Mouse (Mus musculus): ENCODE data around the gene Tll1.

The Tll1 gene

DNA sequence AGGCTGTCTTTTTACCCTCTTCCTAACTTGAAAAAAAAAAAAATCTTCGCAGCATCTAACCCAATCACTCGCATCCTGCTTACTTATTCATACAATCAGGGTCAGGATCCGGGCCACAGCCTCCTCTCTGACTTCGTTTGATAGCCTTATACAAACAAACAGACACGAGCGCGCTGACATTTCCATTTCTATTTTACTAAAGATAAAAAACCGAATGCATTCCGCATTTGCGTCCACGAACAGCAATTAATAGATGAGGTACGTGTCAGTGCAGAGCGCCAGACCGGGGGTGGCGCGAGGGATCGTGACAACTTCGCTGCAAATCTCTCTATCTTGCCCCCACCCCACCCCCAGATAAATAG is at the start of gene Tll1:
Gene Tll1 (minus strand): TSS at position 248 of the 362 bp plus-strand sequence.
- peak; percentile 18 for DNase-seq

GRCm38 (mm10) chr8:64238645-64239044 is 32.6 kb upstream of the Tll1 start:
- DNase-seq = no peak

DNA sequence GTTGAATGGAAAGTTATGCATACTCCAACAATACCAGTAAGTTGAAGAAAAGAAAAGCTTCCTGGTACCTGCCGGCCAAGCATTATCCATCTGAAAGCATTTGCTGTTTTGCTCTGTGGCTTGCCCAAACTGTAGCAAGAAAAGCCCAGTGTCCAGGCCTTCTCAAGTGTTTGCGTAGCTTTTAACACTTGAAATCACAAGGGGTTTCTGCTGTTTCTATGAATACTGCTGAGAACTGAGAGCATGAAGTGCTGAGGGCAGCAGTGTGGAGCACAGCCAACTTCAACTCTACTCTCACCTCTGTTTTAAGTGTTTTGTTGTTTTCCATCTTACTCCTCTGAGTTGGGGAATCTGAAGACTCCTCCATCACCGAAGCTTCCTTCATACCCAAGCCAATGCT is 15.5 kb upstream of the Tll1 start:
- DNase-seq = no peak

- no peak for DNase-seq
Observed at GRCm38 (mm10) chr8:64217644-64218043, 11.6 kb upstream of the Tll1 start.

- no peak for DNase-seq
Observed at GRCm38 (mm10) chr8:64216252-64216651, 10.2 kb upstream of the Tll1 start.

- no peak for DNase-seq
Observed at GRCm38 (mm10) chr8:64215374-64215773, 9.3 kb upstream of the Tll1 start.

GRCm38 (mm10) chr8:64214906-64215305 is 8.8 kb upstream of the Tll1 start:
- no peak for DNase-seq

GRCm38 (mm10) chr8:64206411-64206861 is 365 bp upstream of the Tll1 start:
- DNase-seq = peak; percentile 25

- peak; percentile 34 for DNase-seq
Observed at GRCm38 (mm10) chr8:64205321-64206023, 599 bp downstream of the Tll1 start.

DNA sequence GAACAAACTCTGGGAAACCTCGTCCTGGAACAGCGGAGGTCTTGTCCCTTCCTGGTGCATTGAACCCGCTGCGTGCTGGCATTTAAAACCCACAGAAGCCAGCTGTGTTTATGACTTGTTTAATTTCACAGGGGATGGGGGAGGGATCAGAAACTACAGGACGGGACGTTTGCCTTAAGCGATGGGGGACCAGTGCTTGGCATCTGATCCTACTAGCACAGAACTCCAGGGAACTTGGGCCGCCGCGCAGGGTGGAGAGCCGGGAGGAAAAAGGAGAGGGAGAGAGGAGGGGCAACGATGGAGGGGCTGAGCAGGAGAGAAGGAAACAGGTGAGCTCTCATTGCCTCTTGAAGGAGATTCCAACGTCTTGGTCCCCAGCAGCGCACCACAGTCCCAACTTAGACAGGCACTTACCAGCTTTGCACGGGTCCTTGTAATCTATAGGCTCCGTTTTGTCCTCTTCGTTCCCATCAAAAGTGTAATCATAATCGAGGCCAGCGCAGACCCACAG is 1.2 kb downstream of the Tll1 start:
- no peak for DNase-seq

GRCm38 (mm10) chr8:64204167-64204566 is 1.9 kb downstream of the Tll1 start:
- DNase-seq = peak; percentile 38

- no peak for DNase-seq
Observed at GRCm38 (mm10) chr8:64198326-64198725, 7.7 kb downstream of the Tll1 start.

GRCm38 (mm10) chr8:64193421-64193820 is 12.7 kb downstream of the Tll1 start:
- DNase-seq = no peak

DNA sequence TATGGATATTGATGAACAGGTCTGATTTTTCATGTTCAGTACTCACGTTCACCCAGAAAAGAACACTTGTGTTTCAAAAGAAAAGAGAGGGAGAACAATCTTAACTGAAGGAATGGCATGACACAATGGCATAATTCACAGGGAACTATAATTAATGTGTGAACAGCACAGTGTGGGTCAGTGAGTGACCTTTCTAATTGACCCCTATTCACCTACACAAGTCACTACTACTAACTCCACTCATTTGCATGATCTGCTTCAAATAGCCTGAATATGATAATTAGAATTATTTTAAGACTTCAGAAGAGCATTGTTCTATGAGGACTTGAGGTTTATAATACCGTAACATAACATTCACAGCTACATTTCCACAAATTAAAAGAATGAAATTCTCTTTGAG is 18.2 kb downstream of the Tll1 start:
- DNase-seq = no peak

GRCm38 (mm10) chr8:64176931-64177330 is 29.1 kb downstream of the Tll1 start:
- DNase-seq = no peak

GRCm38 (mm10) chr8:64174916-64175315 is 31.2 kb downstream of the Tll1 start:
- no peak for DNase-seq

DNA sequence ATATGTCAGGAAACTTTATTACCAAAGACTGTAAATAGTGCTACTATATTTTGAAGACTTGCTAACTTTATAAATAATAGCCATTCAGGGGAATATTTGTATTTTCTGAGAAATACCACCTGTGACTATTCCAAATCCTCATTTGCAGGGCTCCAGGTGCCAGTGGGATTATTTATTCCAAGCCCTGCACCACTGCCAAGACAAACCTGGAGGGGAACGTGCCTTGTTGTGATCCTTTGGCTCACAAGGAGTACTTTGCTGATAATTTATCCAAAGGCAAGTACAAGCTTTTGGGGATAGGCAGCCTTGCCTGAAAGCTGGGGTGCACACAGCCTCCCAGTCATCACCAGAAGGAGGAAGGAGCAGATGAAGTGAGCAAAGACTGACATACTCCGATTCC is 32.3 kb downstream of the Tll1 start:
- DNase-seq = no peak

GRCm38 (mm10) chr8:64152899-64153891 is 52.9 kb downstream of the Tll1 start:
- DNase-seq = no peak

DNA sequence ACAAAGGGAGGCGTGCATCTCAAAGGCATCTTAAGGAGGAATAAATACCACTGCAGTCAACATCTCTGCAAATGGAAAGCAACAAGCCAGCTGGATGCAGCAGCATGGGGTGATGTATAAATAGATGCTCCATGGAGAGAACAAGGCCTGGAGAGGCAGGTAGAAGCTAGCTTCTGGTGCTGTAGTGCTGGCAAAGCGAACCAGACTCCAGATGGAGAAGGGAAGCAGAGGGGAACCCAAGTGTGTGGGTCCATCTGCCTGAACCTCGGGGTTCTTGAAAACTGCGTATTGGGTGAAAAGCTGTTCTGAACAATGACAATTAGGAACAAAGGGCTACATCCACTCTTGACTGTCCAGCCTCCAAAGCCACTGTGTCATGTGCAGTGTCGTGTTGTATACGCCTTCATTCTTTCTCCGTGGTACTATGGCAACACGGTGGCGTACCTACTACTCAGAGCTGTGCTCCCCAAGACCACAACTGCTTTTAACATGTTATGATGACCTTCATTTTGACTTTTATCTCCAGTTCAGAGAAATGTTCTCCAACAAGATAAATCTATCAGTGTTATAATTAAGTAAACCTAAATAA is 53.8 kb downstream of the Tll1 start:
- peak; percentile 8 for DNase-seq

GRCm38 (mm10) chr8:64136593-64136992 is 69.5 kb downstream of the Tll1 start:
- DNase-seq = peak; percentile 17

GRCm38 (mm10) chr8:64107190-64107589 is 98.9 kb downstream of the Tll1 start:
- DNase-seq = no peak

DNA sequence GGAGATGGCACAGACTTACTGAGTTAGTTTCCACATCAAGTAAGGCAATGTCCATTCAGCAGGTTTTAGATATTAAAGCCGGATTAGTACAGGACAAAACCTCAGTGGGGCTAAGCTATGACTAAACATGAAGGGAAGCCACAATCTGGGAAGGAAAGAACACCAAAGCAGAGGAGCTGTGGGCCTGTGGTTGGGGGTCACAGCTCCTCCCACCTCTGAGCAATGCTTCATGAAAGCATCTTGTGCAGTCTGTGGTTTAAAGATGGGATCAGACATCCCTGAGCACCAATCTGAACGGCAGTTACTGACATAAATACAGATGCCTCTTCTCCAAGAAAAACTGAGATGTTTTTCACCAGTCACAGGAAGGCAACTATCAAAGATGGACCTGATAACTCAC is 132.7 kb downstream of the Tll1 start:
- DNase-seq = no peak

DNA sequence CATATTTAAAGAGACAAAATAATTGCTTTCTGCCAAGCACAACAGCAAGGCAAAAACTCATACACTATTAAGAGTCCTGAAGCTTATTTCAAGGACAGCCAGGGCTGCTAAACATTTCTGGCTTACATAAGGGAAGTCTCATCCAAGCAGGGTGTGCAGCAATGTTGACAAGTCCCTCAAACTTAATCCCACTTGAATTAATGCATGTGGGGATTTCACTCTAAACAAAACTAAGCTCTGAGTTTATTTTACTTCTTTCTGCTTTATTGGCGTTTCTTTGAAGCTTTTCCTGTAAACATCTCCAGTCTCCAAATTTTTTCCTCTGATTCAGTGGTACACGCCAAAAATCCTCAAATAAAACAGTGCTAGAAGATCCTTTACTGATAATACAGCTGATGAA is 146.2 kb downstream of the Tll1 start:
- no peak for DNase-seq
